Mouse (Mus musculus) E14TG2a.4 (cell line): Measurements from ENCODE around the gene Iqgap2.

Experiments used
- CTCF ChIP-seq: conservative IDR thresholded peaks from 2 replicates; pipeline ENCODE4 v1.5.1; 2014; ENCODE audit warnings: low read length
- NANOG ChIP-seq: IDR thresholded peaks from 2 replicates; pipeline ENCODE4 v1.6.1; 2014; ENCODE audit warnings: borderline replicate concordance, low read length, mixed read lengths

GRCm38 (mm10) chr13:95655284-95655683 is 236.4 kb downstream of the Iqgap2 start:
- TF ChIP-seq CTCF (no peak), NANOG (no peak)
